Mouse (Mus musculus): ENCODE data around the gene Itfg2. TPM values are rescaled to one million over a fixed set of nuclear protein-coding genes. Genes with fewer than 3 reads are reported as not detected.

Itfg2 gene
- polyA plus RNA-seq, 1 experiment from 2014 or later = 20.4 TPM

DNA sequence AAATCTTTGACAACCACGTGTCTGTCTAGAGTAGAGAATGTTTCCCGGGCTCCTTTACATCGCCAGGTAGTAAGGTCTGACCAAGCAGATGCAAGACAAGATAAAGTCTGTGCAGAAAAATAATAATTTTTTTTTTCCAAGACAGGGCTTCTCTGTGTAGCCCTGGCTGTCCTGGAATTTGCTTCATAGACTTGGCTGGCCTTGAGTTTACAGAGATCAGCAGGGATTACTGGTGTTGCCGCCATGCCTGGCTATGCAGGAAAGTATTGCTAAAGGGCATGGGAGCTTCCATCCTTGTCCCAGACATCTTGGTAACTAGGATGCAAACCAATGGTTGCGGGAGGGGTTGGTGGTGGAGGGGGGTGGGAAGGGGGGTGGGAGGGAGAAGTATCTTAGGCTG is 32.5 kb upstream of the Itfg2 start:
- TF ChIP-seq CTCF (IDR thresholded peaks at IDR 0.05) = no peak
- POLR2A ChIA-PET = no interaction called here

DNA sequence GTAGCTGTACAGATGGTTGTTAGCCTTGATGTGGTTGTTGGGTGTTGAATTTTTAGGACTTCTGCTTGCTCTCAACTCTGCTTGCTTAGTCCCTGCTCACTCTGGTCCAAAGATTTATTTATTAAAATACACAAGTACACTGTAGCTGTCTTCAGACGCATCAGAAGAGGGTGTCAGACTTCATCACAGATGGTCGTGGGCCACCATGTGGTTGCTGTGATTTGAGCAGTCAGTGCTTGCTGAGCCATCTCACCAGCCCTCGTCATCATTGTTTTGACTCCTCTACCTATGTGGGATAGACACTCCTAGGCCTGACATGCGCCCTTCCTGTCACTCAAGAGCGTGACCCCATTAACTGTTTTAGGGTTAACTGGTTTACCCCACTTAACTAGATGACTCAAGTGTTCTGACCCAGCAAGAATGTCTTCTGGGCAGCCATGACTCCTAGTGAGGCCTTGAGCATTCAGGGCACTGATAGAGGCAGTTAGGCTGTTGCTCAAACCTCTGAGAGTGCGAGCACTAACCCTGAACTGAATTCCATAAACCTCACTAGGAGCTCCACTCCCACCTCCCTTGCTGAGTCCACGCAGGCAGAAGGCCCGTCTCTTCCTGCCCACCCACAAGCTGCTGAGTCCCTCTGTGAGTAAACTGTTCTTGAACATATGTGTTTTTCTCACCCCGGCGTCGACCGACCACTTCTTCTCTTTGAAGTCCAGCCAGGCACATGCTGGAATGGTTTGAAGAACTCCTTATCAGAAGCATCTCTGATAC is 31.3 kb upstream of the Itfg2 start:
- ChIA-PET POLR2A (no interaction called here), CTCF (interaction anchor here (1.0 to 1.3 kb wide), 3 partner anchors 11 to 24 kb away, joined by 3 read pairs; no protein-coding TSS in a partner anchor)
- no peak for ATAC-seq

More for the DNA sequence above, 32.5 kb upstream of the Itfg2 start:
- in situ Hi-C loops (cut with MboI; ENCODE audit: low pct_unique_long_range_greater_than_20kb) = no loop called here
- H3K27me3 ChIP-seq = no peaks in the 10 kb centered on the region
- CTCF ChIA-PET = no interaction called here
- DNase-seq (ENCODE audit: low read depth, low spot score) (no peak), ATAC-seq (no peak)

DNA sequence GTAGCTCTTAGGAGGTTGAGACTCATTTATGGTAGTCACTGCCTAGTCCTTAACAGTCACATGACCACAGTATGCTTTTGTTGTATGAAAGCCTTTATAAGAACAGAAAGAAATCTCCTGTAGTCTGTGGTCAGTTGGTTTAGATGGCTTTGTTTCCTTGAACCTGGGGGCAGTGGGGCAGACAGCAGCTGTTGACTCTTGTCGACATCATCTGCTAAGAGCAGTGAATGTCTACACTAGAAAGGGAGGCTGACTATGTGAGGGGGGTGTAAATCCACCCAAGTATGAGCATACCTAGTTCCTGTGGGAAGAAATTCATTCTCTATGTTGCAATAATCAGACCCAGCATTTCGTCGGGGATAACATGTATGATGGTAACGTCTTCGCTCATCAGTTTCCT is 22.3 kb upstream of the Itfg2 start:
- ATAC-seq (no peak), DNase-seq (ENCODE audit: low read depth, low spot score) (no peak)
- no peaks in the 10 kb centered on the region for H3K27me3 ChIP-seq
- ChIA-PET POLR2A (no interaction called here), CTCF (interaction anchor here (0.8 to 1.7 kb wide), 3 partner anchors 21 to 35 kb away, joined by 3 to 5 read pairs (median 5); no protein-coding TSS in a partner anchor)
- in situ Hi-C loops (cut with MboI; ENCODE audit: low pct_unique_long_range_greater_than_20kb) = loop anchor here (5.0 to 25.0 kb wide), 2 partner anchors 40 to 1110 kb away; no protein-coding TSS in a partner anchor
- no peak for TF ChIP-seq CTCF (IDR thresholded peaks at IDR 0.05)

More for the DNA sequence above, 31.3 kb upstream of the Itfg2 start:
- H3K27me3 ChIP-seq = no peaks in the 10 kb centered on the region
- no peak for TF ChIP-seq CTCF (IDR thresholded peaks at IDR 0.05)
- no peak for DNase-seq (ENCODE audit: low read depth, low spot score)
- in situ Hi-C loops (cut with MboI; ENCODE audit: low pct_unique_long_range_greater_than_20kb) = no loop called here

DNA sequence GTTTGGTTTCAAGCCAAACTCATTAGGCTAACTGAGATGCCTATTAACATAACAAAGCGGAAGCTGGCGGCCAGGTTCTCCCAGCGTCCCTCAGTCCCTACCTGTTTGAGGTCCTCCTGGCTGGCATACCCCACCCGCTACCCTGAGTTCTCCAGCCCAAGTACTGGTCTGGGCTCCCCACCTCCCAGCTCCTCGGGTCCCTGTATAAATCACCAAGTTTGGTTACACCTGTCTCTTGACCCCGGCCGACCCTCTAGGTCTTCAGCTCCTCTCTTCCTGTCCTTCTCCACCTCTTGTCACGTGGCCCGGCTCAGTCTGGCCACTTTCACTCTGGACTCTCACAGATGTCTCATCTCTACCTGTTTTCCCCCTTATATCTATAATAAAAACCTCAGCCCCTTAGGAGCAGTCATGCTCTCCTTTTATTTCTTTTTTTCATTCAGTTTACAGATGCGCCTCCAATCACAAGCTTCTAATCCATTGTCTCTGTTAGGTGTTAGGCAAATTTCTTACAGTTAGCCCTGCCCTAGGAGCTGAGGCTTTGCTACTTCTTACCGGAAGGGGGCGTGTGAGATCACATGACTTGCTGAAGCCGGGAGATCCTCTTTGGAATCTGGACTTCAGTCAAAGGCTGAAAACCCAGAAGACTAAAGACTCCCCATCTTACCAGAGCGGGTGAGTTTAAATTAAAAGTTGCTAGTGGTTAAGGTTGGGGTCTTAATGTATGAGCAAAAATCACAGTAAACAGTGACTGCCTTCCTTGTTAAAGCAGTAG is 21.2 kb upstream of the Itfg2 start:
- ChIA-PET POLR2A (no interaction called here), CTCF (interaction anchor here (0.7 to 1.7 kb wide), 10 partner anchors 9 to 36 kb away, joined by 3 to 5 read pairs (median 4); partner anchors contain the start of gene Itfg2)
- in situ Hi-C loops (cut with MboI; ENCODE audit: low pct_unique_long_range_greater_than_20kb) = loop anchor here (5.0 to 25.0 kb wide), 2 partner anchors 41 to 1109 kb away; no protein-coding TSS in a partner anchor
- ATAC-seq (peak; percentile 88), DNase-seq (ENCODE audit: low read depth, low spot score) (no peak)
- no peaks in the 10 kb centered on the region for H3K27me3 ChIP-seq
- no peak for TF ChIP-seq CTCF (IDR thresholded peaks at IDR 0.05)

DNA sequence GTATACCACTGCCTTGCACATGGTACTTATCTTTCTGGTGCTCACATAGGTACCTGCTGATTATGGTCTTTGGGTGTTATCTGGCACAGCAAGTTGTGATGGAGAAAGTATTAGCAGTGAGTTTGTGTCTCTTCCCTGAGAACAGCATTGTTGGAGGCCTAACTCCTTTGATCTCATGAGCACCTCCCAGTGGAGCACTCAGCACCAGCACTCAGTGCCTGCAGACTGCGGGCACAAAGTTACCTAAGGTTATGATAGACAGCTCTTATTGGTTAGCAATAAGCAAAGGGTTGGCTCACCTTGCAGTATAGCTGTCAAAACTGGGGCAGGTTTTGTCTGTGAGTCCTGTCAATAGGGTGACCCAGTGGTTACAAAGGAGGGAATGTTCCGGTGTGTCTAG is 15.5 kb upstream of the Itfg2 start:
- H3K27me3 ChIP-seq = no peaks in the 10 kb centered on the region
- DNase-seq (ENCODE audit: low read depth, low spot score) (no peak), ATAC-seq (no peak)
- TF ChIP-seq CTCF (IDR thresholded peaks at IDR 0.05) = no peak
- in situ Hi-C loops (cut with MboI; ENCODE audit: low pct_unique_long_range_greater_than_20kb) = loop anchor here (25.0 kb wide), 1 partner anchor 1103 kb away; no protein-coding TSS in a partner anchor
- POLR2A ChIA-PET = interaction anchor here (0.5 kb wide), 1 partner anchor 89 kb away, joined by 7 read pairs; no protein-coding TSS in a partner anchor
- CTCF ChIA-PET = interaction anchor here (1.3 to 1.7 kb wide), 2 partner anchors 27 to 39 kb away, joined by 3 to 9 read pairs; no protein-coding TSS in a partner anchor

DNA sequence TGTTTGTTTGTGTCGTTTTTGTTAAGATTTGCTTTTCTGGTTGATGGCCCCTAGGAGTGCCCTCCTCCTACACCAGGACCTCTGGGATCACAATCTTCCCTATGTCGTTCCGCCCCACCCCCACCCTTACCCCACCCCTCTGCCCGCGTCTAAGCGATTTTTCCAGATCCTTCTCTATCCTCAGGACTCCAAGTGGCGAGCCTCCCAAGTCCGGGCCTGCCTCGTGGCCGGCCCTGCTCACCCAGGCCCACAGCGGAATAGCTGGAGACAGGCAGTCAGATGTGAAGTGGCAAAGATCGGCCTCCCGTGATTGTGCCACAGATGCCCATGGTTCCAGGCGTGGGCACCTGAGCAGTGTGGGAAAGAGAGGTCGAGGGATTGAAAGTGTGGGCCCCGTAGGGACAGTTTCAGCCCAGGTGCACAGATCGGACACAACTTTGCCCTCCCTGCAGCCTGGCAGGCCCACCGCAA is 14.2 kb upstream of the Itfg2 start:
- no peak for DNase-seq (ENCODE audit: low read depth, low spot score)
- in situ Hi-C loops (cut with MboI; ENCODE audit: low pct_unique_long_range_greater_than_20kb) = loop anchor here (10.0 to 25.0 kb wide), 2 partner anchors 776 to 1102 kb away; no protein-coding TSS in a partner anchor
- ATAC-seq = peak; percentile 29
- TF ChIP-seq CTCF (IDR thresholded peaks at IDR 0.05) = no peak
- ChIA-PET POLR2A (interaction anchor here (0.6 kb wide), 1 partner anchor 394 kb away, joined by 3 read pairs; no protein-coding TSS in a partner anchor), CTCF (interaction anchor here (1.3 kb wide), 1 partner anchor 28 kb away, joined by 3 read pairs; no protein-coding TSS in a partner anchor)
- no peaks in the 10 kb centered on the region for H3K27me3 ChIP-seq

DNA sequence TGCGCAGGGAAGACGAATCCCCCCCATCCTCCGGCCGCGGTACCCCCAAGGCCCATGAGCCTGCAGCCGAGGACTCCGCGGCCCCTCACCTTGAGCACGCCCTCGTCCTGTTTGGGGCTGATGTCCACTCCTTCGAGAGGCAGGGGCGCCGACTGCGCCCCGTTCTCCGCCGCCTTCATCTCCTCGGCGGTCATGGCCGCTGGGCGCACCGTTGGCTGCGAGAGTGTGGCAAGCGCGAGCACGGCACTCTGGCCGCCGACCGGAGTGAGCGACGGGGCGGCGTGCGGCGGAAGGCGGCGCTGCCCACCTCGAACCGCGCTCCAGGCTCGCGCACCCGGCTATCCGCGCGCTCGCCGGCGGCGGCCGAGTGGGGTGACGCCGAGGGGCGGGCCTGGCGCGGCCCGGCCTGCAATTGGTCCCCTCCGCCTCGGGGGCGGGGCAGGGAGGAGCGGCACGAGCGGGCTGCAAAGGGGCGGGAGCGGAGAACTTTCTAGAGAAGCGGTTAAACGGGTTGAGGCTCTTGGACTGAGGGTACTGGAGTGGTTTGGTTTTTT is 13.7 kb upstream of the Itfg2 start, which contains the start of gene Fkbp4:
Gene Fkbp4, minus strand, starts transcription at position 361 of the 554 bp plus-strand sequence.
- no peak for DNase-seq (ENCODE audit: low read depth, low spot score)
- ChIA-PET CTCF (no interaction called here), POLR2A (no interaction called here)
- no peak for TF ChIP-seq CTCF (IDR thresholded peaks at IDR 0.05)
- in situ Hi-C loops (cut with MboI; ENCODE audit: low pct_unique_long_range_greater_than_20kb) = loop anchor here (10.0 to 25.0 kb wide), 2 partner anchors 776 to 1101 kb away; no protein-coding TSS in a partner anchor
- peak; percentile 94 for ATAC-seq
- no peaks in the 10 kb centered on the region for H3K27me3 ChIP-seq

DNA sequence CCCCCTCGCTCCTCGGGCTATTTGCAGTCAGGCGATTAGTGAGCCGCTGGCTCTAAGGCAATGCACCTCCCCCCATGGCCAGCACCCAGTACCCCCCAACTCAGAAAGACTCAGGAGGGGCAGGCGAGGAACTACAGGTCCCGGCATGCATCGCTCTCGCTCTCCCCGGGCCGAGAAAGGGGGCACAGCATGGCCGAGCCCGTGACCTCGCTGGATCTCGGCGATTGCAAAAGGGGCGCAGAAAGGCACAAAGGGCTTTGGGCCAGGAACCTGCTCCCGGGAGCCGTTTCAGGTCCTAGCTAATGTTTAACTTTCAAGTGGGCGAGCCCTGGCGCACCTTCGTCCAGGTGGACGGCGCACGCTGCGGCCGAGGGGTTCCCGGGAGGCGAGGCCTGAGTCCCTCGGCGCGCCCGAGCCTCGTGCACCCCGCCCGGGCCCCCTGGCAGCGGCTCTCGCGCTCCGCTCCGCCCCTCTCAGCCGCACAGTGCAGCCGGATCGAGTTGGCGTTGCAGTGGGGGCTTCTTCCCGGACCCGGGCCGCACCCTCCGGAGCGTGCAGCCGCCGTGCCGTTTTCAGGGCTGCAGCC is 13.1 kb upstream of the Itfg2 start:
- ChIA-PET POLR2A (interaction anchor here (0.7 kb wide), 1 partner anchor 122 kb away, joined by 3 read pairs; no protein-coding TSS in a partner anchor), CTCF (no interaction called here)
- H3K27me3 ChIP-seq = no peaks in the 10 kb centered on the region
- no peak for DNase-seq (ENCODE audit: low read depth, low spot score)
- peak; percentile 48 for ATAC-seq
- no peak for TF ChIP-seq CTCF (IDR thresholded peaks at IDR 0.05)
- in situ Hi-C loops (cut with MboI; ENCODE audit: low pct_unique_long_range_greater_than_20kb) = loop anchor here (10.0 to 25.0 kb wide), 2 partner anchors 777 to 1101 kb away; no protein-coding TSS in a partner anchor

DNA sequence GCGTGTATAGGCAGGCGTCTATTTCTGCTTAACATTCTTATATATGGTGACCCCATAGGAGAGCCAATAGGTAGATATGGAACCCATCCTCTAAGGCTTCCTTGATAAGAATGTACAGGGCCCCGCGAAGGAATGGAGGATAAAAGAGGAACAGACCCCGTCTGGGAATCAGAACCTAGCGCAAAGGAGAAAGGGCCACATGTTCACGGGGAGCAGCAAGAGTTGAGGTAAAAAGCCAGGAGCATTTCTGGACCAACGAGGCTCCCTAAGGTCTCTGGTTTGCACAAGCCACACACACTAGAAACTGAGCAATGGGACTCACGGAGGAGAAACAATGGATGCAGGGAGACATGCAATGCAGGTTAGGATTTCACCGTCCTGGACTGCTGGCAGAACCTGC is 12.6 kb upstream of the Itfg2 start:
- ATAC-seq (peak; percentile 13), DNase-seq (ENCODE audit: low read depth, low spot score) (no peak)
- ChIA-PET CTCF (no interaction called here), POLR2A (interaction anchor here (0.7 kb wide), 1 partner anchor 122 kb away, joined by 3 read pairs; no protein-coding TSS in a partner anchor)
- no peaks in the 10 kb centered on the region for H3K27me3 ChIP-seq
- in situ Hi-C loops (cut with MboI; ENCODE audit: low pct_unique_long_range_greater_than_20kb) = loop anchor here (10.0 to 25.0 kb wide), 2 partner anchors 778 to 1100 kb away; no protein-coding TSS in a partner anchor
- TF ChIP-seq CTCF (IDR thresholded peaks at IDR 0.05) = no peak

Measured in Patski (cell line).